Mouse (Mus musculus): ENCODE data around the gene A630073D07Rik. TPM values are rescaled to one million over a fixed set of nuclear protein-coding genes. Genes with fewer than 3 reads are reported as not detected.

A630073D07Rik gene
- total RNA-seq (2023) = not detected

GRCm38 (mm10) chr6:132651426-132651825 lies at the start of gene A630073D07Rik:
TSS of gene A630073D07Rik (minus strand) at chr6:132651526.

GRCm38 (mm10) chr6:132700907-132701306 lies 49.6 kb upstream of the A630073D07Rik start, which contains the start of gene Tas2r121:
TSS of gene Tas2r121 (minus strand) at chr6:132701007.

GRCm38 (mm10) chr6:132656653-132657052 lies 5.3 kb upstream of the A630073D07Rik start, which contains the start of gene Tas2r120:
TSS of gene Tas2r120 (plus strand) at chr6:132656953.

GRCm38 (mm10) chr6:132595613-132596012 lies 55.7 kb downstream of the A630073D07Rik start, which contains the start of gene Prp2:
TSS of gene Prp2 (plus strand) at chr6:132595913.

Other genes starting within 250 kb of the A630073D07Rik start
- not detected for gene Prh1, start 81.7 kb downstream of the A630073D07Rik start, total RNA-seq (2023)
- gene Prp2, start 55.6 kb downstream of the A630073D07Rik start, total RNA-seq (2023) = not detected
- gene Tas2r120, start 5.4 kb upstream of the A630073D07Rik start, total RNA-seq (2023) = not detected
- gene Tas2r121, start 49.5 kb upstream of the A630073D07Rik start, total RNA-seq (2023) = not detected
- not detected for gene Tas2r122, start 60.4 kb upstream of the A630073D07Rik start, total RNA-seq (2023)
- not detected for gene Tas2r115, start 86.5 kb upstream of the A630073D07Rik start, total RNA-seq (2023)
- not detected for gene Tas2r124, start 103.2 kb upstream of the A630073D07Rik start, total RNA-seq (2023)
- gene Tas2r102, start 110.6 kb upstream of the A630073D07Rik start, total RNA-seq (2023) = not detected
- not detected for gene Tas2r136, start 126.6 kb upstream of the A630073D07Rik start, total RNA-seq (2023)
- gene Tas2r117, start 151.3 kb upstream of the A630073D07Rik start, total RNA-seq (2023) = not detected
- gene Tas2r123, start 195.6 kb upstream of the A630073D07Rik start, total RNA-seq (2023) = not detected
- gene Tas2r116, start 203.9 kb upstream of the A630073D07Rik start, total RNA-seq (2023) = not detected
- not detected for gene Tas2r110, start 216.5 kb upstream of the A630073D07Rik start, total RNA-seq (2023)
- not detected for gene Tas2r113, start 241.5 kb upstream of the A630073D07Rik start, total RNA-seq (2023)

All from neutrophil, adult 83 days (primary cell).